Mouse (Mus musculus) CH12.LX (cell line): Measurements from ENCODE around the gene Wdr34. TPM values are rescaled to one million over a fixed set of nuclear protein-coding genes. Genes with fewer than 3 reads are reported as not detected.

ENCODE experiments used
- DNase-seq: peaks from one replicate; pipeline ENCODE4 v3.0.0-alpha.2; 2013; ENCODE audit errors: extremely low read depth
- H3K27ac ChIP-seq: 2 replicates; pipeline ENCODE4 v1.5.1; 2012; ENCODE audit warnings: low read depth, mild to moderate bottlenecking, control low read depth, moderate library complexity; ENCODE audit not compliant: insufficient read depth
- H3K27me3 ChIP-seq: replicated peaks from 2 replicates; pipeline ENCODE3; 2012; ENCODE audit warnings: inconsistent platforms
- H3K36me3 ChIP-seq, 2 experiments: replicated peaks in 1 of 2; 2 replicates each; pipeline versions ENCODE3 to v1.6.1; 2012; ENCODE audit warnings: inconsistent platforms in 1 of 2, low read length in 1 of 2, mild to moderate bottlenecking in 1 of 2, mixed read lengths in 1 of 2, moderate library complexity in 1 of 2; ENCODE audit not compliant: control insufficient read depth in 1 of 2, insufficient read depth in 1 of 2
- H3K4me1 ChIP-seq, 2 experiments: 2 replicates each; pipeline ENCODE4 v1.6.1; 2012; ENCODE audit warnings: inconsistent platforms in 1 of 2, moderate library complexity in 1 of 2; ENCODE audit not compliant: insufficient read depth in 2 of 2, control insufficient read depth in 1 of 2
- H3K4me2 ChIP-seq: 2 replicates; pipeline ENCODE4 v1.6.1; 2012; ENCODE audit warnings: low read depth, mild to moderate bottlenecking, control low read depth; ENCODE audit not compliant: poor library complexity, insufficient read depth, severe bottlenecking
- H3K4me3 ChIP-seq, 3 experiments: fragments of 150-350 bp in 1 of 3; sonication (generic) in 1 of 3; replicated peaks in 1 of 3; 2 replicates each; pipeline versions ENCODE3 to v1.5.1; 2011 to 2012; ENCODE audit warnings: low read depth in 2 of 3, low read length in 2 of 3, mild to moderate bottlenecking in 2 of 3, moderate library complexity in 2 of 3, control low read depth in 1 of 3, improper control_type of control experiment in 1 of 3, inconsistent platforms in 1 of 3, mixed read lengths in 1 of 3; ENCODE audit not compliant: poor library complexity in 1 of 3
- H3K79me2 ChIP-seq: replicated peaks from 2 replicates; pipeline ENCODE4 v1.6.1; 2012; ENCODE audit warnings: mild to moderate bottlenecking, moderate library complexity; ENCODE audit not compliant: control insufficient read depth, poor library complexity, insufficient read depth, severe bottlenecking; ENCODE audit errors: extremely low read depth
- H3K9ac ChIP-seq: 2 replicates; pipeline ENCODE4 v1.6.1; 2012; ENCODE audit warnings: low read depth, mild to moderate bottlenecking, control low read depth, moderate library complexity; ENCODE audit not compliant: insufficient read depth
- H3K9me3 ChIP-seq: replicated peaks from 2 replicates; pipeline ENCODE3; 2012; ENCODE audit warnings: low read length, inconsistent platforms, mixed read lengths
- CHD2 ChIP-seq: IDR thresholded peaks from 2 replicates; pipeline ENCODE4 v1.6.1; 2011; ENCODE audit warnings: low read length, improper control_type of control experiment
- CTCF ChIP-seq, 2 experiments: IDR thresholded peaks in 1 of 2; conservative IDR thresholded peaks in 1 of 2; 2 replicates each; pipeline ENCODE4 v1.5.1; 2011 to 2012; ENCODE audit warnings: low read depth in 2 of 2, low read length in 2 of 2, improper control_type of control experiment in 1 of 2, inconsistent platforms in 1 of 2, mild to moderate bottlenecking in 1 of 2, moderate library complexity in 1 of 2
- E2F4 ChIP-seq: IDR thresholded peaks from 2 replicates; pipeline ENCODE4 v1.6.1; 2011; ENCODE audit warnings: low read depth, low read length, improper control_type of control experiment; ENCODE audit not compliant: insufficient replicate concordance
- EP300 ChIP-seq: IDR thresholded peaks from 2 replicates; pipeline ENCODE4 v1.6.1; 2011; ENCODE audit warnings: low read length, improper control_type of control experiment
- ETS1 ChIP-seq: conservative IDR thresholded peaks from 2 replicates; pipeline ENCODE4 v1.6.1; 2012; ENCODE audit warnings: low read depth, mild to moderate bottlenecking, inconsistent platforms, low read length, improper control_type of control experiment, moderate library complexity
- GABPA ChIP-seq: IDR thresholded peaks from 2 replicates; pipeline ENCODE4 v1.6.1; 2012; ENCODE audit warnings: low read depth, low read length, improper control_type of control experiment, inconsistent platforms; ENCODE audit not compliant: insufficient replicate concordance
- HCFC1 ChIP-seq: IDR thresholded peaks from 2 replicates; pipeline ENCODE4 v1.6.1; 2012; ENCODE audit warnings: low read depth, mild to moderate bottlenecking, inconsistent platforms, low read length, improper control_type of control experiment
- IRF4 ChIP-seq: IDR thresholded peaks from 2 replicates; pipeline ENCODE4 v1.6.1; 2014; ENCODE audit warnings: low read depth, mild to moderate bottlenecking, inconsistent platforms, low read length, improper control_type of control experiment
- JUN ChIP-seq: IDR thresholded peaks from 2 replicates; pipeline ENCODE4 v1.6.1; 2011; ENCODE audit warnings: low read depth, mild to moderate bottlenecking, low read length, improper control_type of control experiment, moderate library complexity; ENCODE audit not compliant: insufficient read depth
- JUND ChIP-seq: conservative IDR thresholded peaks from 2 replicates; pipeline ENCODE4 v1.6.1; 2011; ENCODE audit warnings: low read depth, low read length, improper control_type of control experiment
- KAT2A ChIP-seq: IDR thresholded peaks from 2 replicates; pipeline ENCODE4 v1.6.1; 2012; ENCODE audit warnings: low read length, improper control_type of control experiment, inconsistent platforms; ENCODE audit not compliant: insufficient replicate concordance
- MAX ChIP-seq: IDR thresholded peaks from 2 replicates; pipeline ENCODE4 v1.6.1; 2011; ENCODE audit warnings: low read length, improper control_type of control experiment
- MAZ ChIP-seq: IDR thresholded peaks from 2 replicates; pipeline ENCODE4 v1.6.1; 2012; ENCODE audit warnings: low read depth, mild to moderate bottlenecking, inconsistent platforms, low read length, improper control_type of control experiment, moderate library complexity
- MEF2A ChIP-seq: IDR thresholded peaks from 2 replicates; pipeline ENCODE4 v1.6.1; 2014; ENCODE audit warnings: low read depth, mild to moderate bottlenecking, inconsistent platforms, low read length, improper control_type of control experiment, borderline replicate concordance
- MXI1 ChIP-seq: IDR thresholded peaks from 2 replicates; pipeline ENCODE4 v1.6.1; 2011; ENCODE audit warnings: mild to moderate bottlenecking, low read depth, low read length, improper control_type of control experiment
- MYC ChIP-seq: IDR thresholded peaks from 2 replicates; pipeline ENCODE4 v1.6.1; 2011; ENCODE audit warnings: low read depth, mild to moderate bottlenecking, improper control_type of control experiment, low read length
- NELFE ChIP-seq: IDR thresholded peaks from 2 replicates; pipeline ENCODE4 v1.6.1; 2011; ENCODE audit warnings: low read depth, low read length, improper control_type of control experiment
- NRF1 ChIP-seq: IDR thresholded peaks from 2 replicates; pipeline ENCODE4 v1.6.1; 2014; ENCODE audit warnings: low read depth, mild to moderate bottlenecking, inconsistent platforms, low read length, improper control_type of control experiment, moderate library complexity
- SIN3A ChIP-seq: IDR thresholded peaks from 2 replicates; pipeline ENCODE4 v1.6.1; 2012; ENCODE audit warnings: low read length, improper control_type of control experiment, inconsistent platforms
- TBP ChIP-seq: conservative IDR thresholded peaks from 2 replicates; pipeline ENCODE4 v1.6.1; 2011; ENCODE audit warnings: low read depth, low read length, improper control_type of control experiment
- TCF12 ChIP-seq: IDR thresholded peaks from 2 replicates; pipeline ENCODE4 v1.6.1; 2014; ENCODE audit warnings: low read depth, mild to moderate bottlenecking, inconsistent platforms, low read length, improper control_type of control experiment
- UBTF ChIP-seq: IDR thresholded peaks from 2 replicates; pipeline ENCODE4 v1.6.1; 2012; ENCODE audit warnings: low read depth, mild to moderate bottlenecking, inconsistent platforms, low read length, improper control_type of control experiment, moderate library complexity
- USF1 ChIP-seq: IDR thresholded peaks from 2 replicates; pipeline ENCODE4 v1.6.1; 2014; ENCODE audit warnings: low read depth, mild to moderate bottlenecking, inconsistent platforms, low read length, improper control_type of control experiment
- USF2 ChIP-seq: conservative IDR thresholded peaks from 2 replicates; pipeline ENCODE4 v1.6.1; 2011; ENCODE audit warnings: low read depth, low read length, improper control_type of control experiment
- ZC3H11A ChIP-seq: IDR thresholded peaks from 2 replicates; pipeline ENCODE4 v1.6.1; 2012; ENCODE audit warnings: low read depth, mild to moderate bottlenecking, inconsistent platforms, low read length, improper control_type of control experiment
- ZKSCAN1 ChIP-seq: IDR thresholded peaks from 2 replicates; pipeline ENCODE4 v1.6.1; 2012; ENCODE audit warnings: low read depth, inconsistent platforms, low read length, improper control_type of control experiment, borderline replicate concordance
- ZMIZ1 ChIP-seq: IDR thresholded peaks from 2 replicates; pipeline ENCODE4 v1.6.1; 2012; ENCODE audit warnings: low read depth, mild to moderate bottlenecking, inconsistent platforms, low read length, improper control_type of control experiment
- dilution Hi-C: fragments of 300-500 bp; cut with MboI; formaldehyde crosslinking; loops from 2 replicates; pipeline ENCODE4 v1.14.3; 2020; ENCODE audit warnings: low sequenced_read_pairs; ENCODE audit not compliant: extremely low pct_unique_long_range_greater_than_20kb, extremely low pct_ligation_motif_present
- in situ Hi-C: fragments of 300-500 bp; cut with MboI; formaldehyde crosslinking; loops from 3 replicates; pipeline ENCODE4 v1.14.3; 2019; ENCODE audit warnings: low sequenced_read_pairs, low pct_ligation_motif_present, low pct_unique_long_range_greater_than_20kb, mixed read lengths
- polyA plus RNA-seq: library from polyadenylated mRNA; unstranded; fragments of >175 nt; gene quantifications from 2 replicates; pipeline ENCODE4 v1.2.1, GENCODE M21; 2012; ENCODE audit warnings: low read depth; ENCODE audit not compliant: insufficient read length
- total RNA-seq, 2 experiments: library from RNA; depleted of rRNA; stranded (reverse); fragments of 300-350 nt in 1 of 2; fragments of >200 nt in 1 of 2; gene quantifications; 2 replicates each; pipeline ENCODE4 v1.2.3; 2012 to 2014

The Wdr34 gene
- total and polyA plus RNA-seq, 3 experiments = 24.7 to 28.0 (median 26.5) TPM

GRCm38 (mm10) chr2:30067031-30067888 is 18.6 kb upstream of the Wdr34 start:
- Histone ChIP-seq H3K27ac (peak overlapping the region; percentile 90), H3K27me3 (no peaks in the 10 kb centered on the region), H3K9me3 (no peaks in the 10 kb centered on the region), H3K79me2 (peaks cover 78% of the 10 kb centered on the region), H3K4me1 (peaks cover 6 to 13% of the 10 kb centered on the region in 2 experiments; a peak in 3 of 4 replicates), H3K36me3 (peaks cover 25 to 35% of the 10 kb centered on the region in 2 experiments), H3K4me3 (peak overlapping the region; percentile 91 to 99 (median 98)), H3K9ac (peak overlapping the region; percentile 90), H3K4me2 (peak overlapping the region; percentile 97; the same call in 1 of the 2 replicates)
- DNase-seq = no peak
- in situ Hi-C loops = no loop called here
- dilution Hi-C loops = no loop called here
- TF ChIP-seq E2F4 (no peak), TBP (no peak), TCF12 (peak; percentile 42), ZKSCAN1 (no peak), JUND (no peak), MAZ (no peak), USF2 (no peak), MAX (peak; percentile 29; the same call in 1 of the 2 replicates), HCFC1 (no peak), NRF1 (no peak), MYC (peak; percentile 46; the same call in 1 of the 2 replicates), MXI1 (peak; percentile 84; the same call in 1 of the 2 replicates), NELFE (0 out of 2 replicates have a peak, but pooled peaks have one; percentile 28), MEF2A (no peak), SIN3A (peak; percentile 71), CTCF (conservative IDR thresholded peaks at IDR 0.05 in 1 of 2, IDR thresholded peaks at IDR 0.05 in 1 of 2; ENCODE audit: low read depth in 2 of 2, low read length in 2 of 2) (no peak)

DNA sequence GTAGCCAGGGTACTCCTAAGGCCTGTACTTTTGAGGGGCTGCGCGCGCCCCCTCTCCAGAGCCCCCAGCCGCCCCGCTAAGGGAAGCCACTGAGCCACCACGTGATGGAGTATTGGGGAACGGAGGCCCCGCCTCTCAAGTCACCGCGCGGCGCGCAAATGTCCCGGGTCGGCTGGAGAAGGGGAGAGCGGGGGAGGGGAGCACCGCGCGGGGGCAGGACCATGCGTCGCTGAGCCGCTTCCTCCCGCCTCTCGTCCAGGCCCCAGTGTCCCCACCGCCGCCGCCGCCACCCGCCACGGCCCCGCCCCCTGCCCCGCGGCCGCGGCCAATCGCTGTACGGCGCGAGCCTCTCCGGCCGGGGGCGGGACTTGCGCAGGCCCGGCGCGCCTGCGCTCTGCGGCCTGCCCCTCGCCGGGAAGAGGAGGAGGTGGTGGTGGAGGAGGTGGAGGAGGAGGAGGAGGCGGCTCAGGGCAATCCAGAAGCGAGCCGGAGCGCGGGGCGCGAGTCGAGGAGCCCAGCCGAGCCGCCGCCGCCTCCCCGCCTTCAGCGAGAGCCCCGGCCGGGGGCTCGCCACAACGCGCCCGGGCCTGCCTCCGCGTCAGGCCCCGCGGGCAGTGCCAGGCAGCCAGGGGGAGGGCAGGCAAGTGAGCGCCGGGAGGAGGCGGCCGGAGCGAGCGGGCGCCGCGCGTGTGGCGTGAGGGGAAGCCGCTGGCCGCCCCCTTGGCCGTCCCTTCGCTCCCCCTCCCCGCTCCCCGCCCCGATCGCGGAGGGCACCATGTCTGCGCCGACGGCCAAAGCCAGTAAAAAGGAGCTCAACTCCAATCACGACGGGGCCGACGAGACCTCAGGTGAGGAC is 17.6 kb upstream of the Wdr34 start:
- DNase-seq = peak; percentile 93
- Histone ChIP-seq H3K79me2 (peaks cover 79% of the 10 kb centered on the region), H3K9me3 (no peaks in the 10 kb centered on the region), H3K4me1 (peaks cover 6 to 17% of the 10 kb centered on the region in 2 experiments; a peak in 3 of 4 replicates), H3K27ac (peak overlapping the region; percentile 90), H3K27me3 (no peaks in the 10 kb centered on the region), H3K36me3 (peaks cover 20 to 33% of the 10 kb centered on the region in 2 experiments), H3K9ac (peak overlapping the region; percentile 90), H3K4me2 (peak overlapping the region; percentile 97), H3K4me3 (peak overlapping the region; percentile 52 to 99 (median 91))
- in situ Hi-C loops (no loop called here), dilution Hi-C loops (no loop called here)
- TF ChIP-seq ZKSCAN1 (no peak), USF1 (peak; percentile 88), E2F4 (no peak), EP300 (no peak), IRF4 (no peak), ZMIZ1 (no peak; the same call in 1 of the 2 replicates), ZC3H11A (no peak), JUN (no peak), MEF2A (no peak), UBTF (peak; percentile 85; the same call in 1 of the 2 replicates), NRF1 (peak; percentile 93), CHD2 (peak; percentile 85; the same call in 1 of the 2 replicates), CTCF (conservative IDR thresholded peaks at IDR 0.05 in 1 of 2, IDR thresholded peaks at IDR 0.05 in 1 of 2; ENCODE audit: low read depth in 2 of 2, low read length in 2 of 2) (no peak), GABPA (no peak), KAT2A (no peak), ETS1 (peak; percentile 30; the same call in 1 of the 2 replicates)
